Mouse (Mus musculus) embryo, embryonic 10 days (tissue): ENCODE results near the gene Plscr5.

Experiments used
- DNase-seq: peaks from one replicate; pipeline ENCODE4 v3.0.0-alpha.2; 2015; ENCODE audit warnings: low spot score

Gene Plscr5

GRCm38 (mm10) chr9:92226795-92227194 is 34.1 kb downstream of the Plscr5 start:
- no peak for DNase-seq

GRCm38 (mm10) chr9:92228867-92229832 is 36.4 kb downstream of the Plscr5 start:
- DNase-seq, result no peak

GRCm38 (mm10) chr9:92229833-92230205 is 37.1 kb downstream of the Plscr5 start:
- DNase-seq, result no peak

GRCm38 (mm10) chr9:92234901-92235458 is 42.2 kb downstream of the Plscr5 start:
- DNase-seq, result no peak

- no peak for DNase-seq
Measured at GRCm38 (mm10) chr9:92248773-92249446, 56.2 kb downstream of the Plscr5 start.

GRCm38 (mm10) chr9:92249447-92249852 is 56.7 kb downstream of the Plscr5 start, which contains the start of gene Plscr1:
TSS of gene Plscr1 (plus strand) at chr9:92249750.
- no peak for DNase-seq

GRCm38 (mm10) chr9:92249987-92250772 is 57.4 kb downstream of the Plscr5 start:
- peak; percentile 86 for DNase-seq

GRCm38 (mm10) chr9:92252718-92253117 is 60.0 kb downstream of the Plscr5 start:
- no peak for DNase-seq

- DNase-seq, result no peak
Measured at GRCm38 (mm10) chr9:92253585-92254321, 61.0 kb downstream of the Plscr5 start.
